Mouse (Mus musculus) urinary bladder, adult 2 months (tissue): ENCODE measurements at regions not wholly inside any gene's neighbourhood (a gene's known extent, or its start where the extent isn't known, plus 50 kb on each side); places are given as distances from the start of the nearest gene placed in this dataset.
"Not testable (repeated sequence)": the region's sequence is repeated elsewhere in the genome, so short reads cannot be mapped to it uniquely, and the experiment has no call there.

Source experiments
- DNase-seq: peaks from one replicate; pipeline ENCODE4 v3.0.0; 2022; ENCODE audit warnings: low spot score

DNA sequence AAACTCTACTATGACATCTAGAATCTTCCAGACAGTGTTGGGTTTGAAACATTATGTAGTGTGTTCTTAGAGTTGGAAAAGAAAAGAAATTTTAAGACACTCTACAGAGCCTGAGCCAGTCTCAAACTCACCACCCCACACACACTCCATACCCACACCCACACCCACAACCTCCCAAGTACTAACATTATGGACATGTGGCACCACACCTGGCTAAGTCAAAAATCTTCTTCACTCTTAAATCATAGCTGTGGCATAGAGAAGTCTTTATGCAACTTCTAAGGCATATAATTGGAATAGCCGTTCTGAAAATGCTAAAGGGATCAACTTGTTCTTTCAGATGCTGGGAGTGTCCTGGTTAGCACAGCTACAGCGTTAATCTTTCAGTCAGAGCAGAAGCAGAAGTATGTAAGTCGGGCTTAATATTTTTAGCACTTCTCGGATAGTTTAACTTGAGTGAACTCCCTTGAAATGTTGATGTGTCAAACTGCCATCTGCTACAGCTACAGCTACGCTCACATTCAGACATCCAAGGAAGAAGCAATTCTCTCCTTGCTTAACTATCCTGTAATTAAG lies 68.6 kb upstream of the Creb1 start:
- no peak for DNase-seq

DNA sequence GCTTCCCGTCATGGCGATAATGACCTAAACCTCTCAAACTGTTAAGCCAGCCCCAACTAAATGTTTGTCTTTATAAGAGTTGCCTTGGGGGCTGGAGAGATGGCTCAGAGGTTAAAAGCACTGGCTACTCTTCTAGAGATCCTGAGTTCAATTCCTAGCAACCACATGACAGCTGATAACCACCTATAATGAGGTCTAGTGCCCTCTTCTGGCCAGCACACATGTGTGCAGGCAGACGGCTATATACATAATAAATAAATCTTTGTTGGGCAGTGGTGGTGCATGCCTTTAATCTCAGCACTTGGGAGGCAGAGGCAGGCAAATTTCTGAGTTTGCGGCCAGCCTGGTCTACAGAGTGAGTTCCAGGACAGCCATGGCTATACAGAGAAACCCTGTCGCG lies 70.8 kb upstream of the Creb1 start:
- DNase-seq, result not testable (repeated sequence)

DNA sequence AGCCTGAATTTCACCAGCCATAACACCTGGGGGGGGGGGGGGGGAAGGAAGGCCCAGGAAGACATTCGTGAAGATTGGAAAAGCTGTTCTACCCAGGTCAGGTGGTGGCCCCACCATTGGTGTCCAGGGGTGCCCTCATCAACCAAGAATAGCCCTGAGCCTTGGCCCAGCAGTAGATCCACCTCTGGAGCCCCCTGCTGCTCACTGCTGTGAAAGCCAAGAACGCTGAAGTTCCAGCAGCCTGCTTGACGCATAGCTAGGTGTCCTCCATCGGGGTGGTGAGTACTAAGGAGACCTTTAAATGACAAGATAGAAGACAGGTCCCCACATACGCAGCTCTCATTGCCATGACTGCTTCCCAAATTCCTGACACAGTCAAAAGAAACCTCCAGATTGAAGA lies 74.6 kb upstream of the Creb1 start:
- no peak for DNase-seq

DNA sequence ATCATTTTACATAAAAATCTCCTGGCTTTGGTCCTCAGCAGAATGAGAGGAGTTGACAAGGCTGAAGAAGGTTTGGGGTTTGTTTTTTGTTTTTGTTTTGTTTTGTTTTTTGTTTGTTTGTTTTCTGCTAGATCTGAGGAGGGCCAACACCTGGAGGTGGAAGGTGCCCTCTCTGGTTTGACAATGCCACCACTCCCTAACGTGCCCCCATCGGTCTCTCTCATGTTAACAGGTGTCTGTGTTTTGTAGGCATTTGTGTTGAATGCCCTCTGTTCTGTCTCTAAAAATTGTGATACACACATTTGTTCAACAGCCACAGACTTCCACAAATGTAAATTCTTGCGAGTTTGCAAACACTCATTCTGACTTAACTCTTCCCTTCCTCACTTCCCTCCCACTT lies 83.3 kb upstream of the Creb1 start:
- DNase-seq, result no peak

DNA sequence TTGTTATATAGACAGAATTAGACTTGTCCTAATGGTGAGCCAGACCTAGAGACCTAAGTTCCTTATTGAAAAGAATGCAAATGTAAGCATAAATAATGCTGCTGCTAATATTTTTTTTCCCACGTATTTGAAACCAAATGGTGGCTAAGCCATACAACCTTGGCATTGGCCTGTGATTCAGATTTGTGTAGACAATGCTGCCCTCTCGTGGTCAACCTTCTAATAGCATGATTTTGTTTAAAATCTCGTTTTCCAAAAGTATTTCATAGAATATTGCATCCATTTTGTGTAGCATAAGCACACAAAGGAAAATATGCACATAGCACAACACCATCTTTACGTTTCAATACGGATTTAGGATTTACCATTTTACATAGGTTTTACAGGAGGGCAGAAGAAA lies 84.4 kb upstream of the Creb1 start:
- no peak for DNase-seq

DNA sequence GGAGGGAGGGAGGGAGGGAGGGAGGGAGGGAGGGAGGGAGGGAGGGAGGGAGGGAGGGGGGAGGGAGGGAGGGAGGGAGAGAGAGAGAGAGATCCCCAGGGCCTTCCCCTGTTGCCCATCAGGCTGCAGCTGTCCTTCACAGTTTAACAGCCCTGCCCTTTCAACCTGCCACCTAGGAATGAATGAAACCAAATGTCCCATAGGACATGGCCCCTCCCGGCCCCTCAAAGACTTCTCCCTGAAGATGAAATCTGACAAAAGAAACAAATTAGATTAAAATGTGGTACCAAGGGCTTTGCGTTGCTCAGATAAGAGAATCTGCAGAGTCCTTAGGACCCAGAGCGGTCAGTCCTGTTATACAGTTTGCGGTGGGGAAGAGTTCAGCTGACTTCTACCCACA lies 86.0 kb upstream of the Creb1 start:
- DNase-seq, result no peak

DNA sequence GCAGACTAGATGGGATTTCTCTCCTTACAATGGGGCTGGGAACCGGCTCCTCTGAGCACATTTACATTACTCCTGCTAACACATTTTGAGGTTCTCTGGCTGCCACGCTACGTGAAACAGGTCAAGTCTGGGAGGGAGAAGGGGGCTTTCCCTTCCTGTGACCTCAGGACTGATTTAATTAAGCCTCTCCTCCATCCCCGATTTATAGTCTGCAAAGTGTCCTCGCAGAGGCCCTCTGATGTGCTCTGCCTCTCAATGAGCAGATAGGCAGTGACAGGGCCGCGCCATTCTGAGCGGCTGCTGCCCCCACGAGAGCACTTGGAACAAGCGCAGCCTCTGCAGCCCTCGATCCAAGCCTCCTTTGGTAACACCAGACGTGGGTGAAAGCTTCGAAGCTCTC lies 86.5 kb upstream of the Creb1 start:
- peak; percentile 56 for DNase-seq

DNA sequence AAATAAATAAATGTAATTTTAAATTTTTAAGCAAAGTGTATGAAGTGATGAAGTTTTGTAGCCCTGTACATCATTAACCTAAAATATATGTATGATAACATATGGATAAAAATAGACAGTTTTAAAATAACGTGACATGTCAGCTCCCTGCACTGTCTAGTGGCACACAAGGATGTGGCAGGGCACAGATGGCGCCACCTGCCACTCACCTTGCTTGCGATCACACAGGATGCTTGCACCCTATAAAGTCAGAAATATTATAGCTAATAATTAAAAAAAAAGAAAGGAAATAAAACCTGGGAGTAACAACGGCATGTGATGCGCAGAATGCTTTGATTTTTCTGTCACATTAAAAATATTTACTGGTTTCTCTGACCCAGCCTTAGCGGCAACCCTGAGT lies 89.0 kb upstream of the Creb1 start:
- DNase-seq, result no peak

DNA sequence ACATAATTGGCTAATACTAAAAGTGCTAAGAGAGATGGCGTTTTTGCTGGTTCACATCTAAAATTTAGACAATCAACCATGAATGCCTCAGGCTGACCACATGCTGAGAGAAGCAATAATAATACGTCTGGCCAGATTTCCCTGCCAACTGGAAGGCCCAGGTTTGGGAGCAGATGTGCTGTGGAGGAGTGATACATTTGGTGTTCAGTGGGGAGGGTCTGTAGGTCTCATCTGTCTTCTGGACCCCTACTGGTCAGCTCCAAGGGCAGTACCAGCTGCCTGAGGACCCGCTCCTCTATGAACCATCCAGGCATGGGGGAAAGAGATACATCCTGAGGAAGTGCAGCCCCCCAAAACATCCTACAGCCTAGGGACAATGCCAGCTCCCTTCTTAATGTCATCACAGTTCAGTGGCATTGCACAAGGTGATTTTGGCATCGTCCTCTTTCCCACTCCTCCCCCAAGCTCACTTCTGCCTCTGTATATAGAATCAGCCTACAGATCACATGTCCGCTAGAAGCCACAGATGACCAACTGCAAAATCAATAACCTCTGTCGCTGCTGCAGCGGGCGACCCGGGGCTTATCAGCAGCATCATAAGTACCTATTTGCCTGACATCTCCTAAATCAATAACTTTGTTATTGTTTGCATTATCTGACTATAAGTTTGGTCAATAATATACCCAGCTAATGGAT lies 90.1 kb upstream of the Creb1 start:
- DNase-seq, result no peak

DNA sequence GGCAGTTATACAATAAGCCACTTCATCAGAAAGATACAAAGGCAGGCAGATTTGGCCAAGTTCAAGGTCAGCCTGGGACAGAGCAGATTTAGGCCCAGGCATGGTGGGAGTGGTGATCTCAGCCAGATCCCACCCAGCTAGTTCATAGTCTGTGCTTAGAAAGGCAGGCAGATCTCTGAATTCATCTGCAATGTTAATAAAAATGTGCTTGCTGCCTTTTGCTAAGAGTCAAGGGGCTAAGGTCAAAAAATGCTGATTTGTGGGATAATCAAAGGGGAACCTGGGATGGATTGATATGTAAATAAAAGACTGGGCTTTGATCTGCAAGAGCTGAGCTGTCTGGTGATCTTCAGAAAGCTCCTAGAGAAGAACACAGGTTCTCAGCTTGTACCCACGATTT lies 109.2 kb upstream of the Creb1 start:
- no peak for DNase-seq

DNA sequence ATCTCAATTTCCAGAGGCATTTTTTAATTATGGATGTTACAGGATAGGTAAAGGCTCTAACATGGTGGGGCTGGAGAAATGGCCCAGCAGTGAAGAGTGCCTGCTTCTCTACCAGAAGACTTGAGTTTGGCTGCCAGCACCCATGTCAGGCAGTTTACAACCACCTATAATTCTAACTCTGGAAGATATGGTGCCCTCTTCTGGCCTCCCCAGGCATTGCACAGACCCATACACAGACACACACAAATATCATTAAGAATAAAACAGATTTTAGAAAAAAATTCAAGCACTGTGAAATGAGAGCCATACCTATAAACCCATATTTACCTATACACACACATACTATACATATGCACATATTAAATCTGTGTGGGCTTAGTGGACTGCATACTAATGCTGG lies 113.9 kb upstream of the Creb1 start:
- DNase-seq, result no peak

DNA sequence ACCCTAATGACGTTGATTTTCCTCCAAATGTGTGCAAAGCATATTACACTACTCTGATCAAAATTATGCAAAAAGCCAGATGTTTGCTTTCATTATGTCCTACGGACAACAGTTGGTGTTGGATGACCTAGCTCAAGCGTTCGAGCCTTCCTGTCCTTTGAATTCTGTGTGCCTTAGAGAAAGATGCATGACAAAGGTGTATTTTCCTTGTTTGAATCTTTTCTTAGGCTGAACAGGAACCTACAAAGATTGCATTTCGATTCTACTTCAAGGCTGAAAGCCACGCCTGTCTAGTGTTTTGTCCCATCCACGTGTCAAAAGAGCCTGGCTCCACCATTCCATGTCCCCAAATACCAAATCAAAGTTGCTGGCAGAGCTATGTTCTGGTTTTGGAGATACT lies 116.5 kb upstream of the Creb1 start:
- no peak for DNase-seq

DNA sequence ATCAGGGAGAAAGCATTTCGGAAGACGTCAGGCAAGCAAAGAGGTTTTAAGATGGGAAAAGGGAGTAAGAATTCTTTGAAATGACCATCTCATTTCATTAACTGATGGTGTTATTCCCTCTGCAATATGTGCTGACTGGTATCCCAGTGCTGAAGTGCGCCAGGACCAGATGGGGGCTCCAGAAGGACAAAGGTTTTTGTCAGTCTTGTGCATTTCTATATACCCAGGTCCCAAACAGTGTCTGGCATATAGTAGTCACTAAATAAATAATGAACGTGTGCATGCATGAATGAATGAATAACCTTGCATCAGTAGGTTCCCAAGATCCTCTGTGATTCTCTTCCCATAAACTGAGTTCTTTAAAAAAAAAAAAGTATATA lies 119.3 kb upstream of the Creb1 start:
- no peak for DNase-seq

DNA sequence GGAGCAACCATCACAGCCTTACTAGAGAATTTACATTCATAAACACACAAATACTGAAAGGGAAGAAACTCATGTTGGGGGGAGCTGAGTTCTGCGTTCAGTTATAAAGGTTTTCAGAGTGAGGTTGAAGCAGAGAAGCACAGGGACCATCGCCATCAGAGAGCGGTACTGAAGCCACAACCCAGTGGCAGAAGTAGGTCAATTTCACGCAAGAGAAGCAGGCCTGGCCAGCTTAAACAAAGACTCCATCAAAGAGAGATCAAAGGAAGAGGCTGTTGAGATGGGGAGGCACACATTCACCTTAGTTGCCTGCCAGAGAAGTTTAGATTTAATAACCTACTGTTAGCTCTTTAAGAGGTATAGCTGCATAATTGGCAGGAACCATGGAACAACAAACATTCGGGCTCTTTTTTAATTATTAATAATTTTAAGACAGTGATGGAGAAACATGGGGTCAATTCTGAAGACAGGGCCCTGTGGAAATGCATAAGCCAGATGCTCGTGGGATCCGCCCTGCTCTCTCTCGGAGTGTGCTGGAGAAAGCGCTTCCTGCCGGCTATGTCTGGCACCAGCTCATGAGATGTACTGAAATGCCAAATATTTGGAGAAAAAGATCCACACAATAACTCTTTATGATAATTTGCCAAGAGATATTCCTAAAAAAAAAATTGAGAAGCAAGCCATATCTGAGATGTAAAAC lies 119.8 kb upstream of the Creb1 start:
- DNase-seq, result no peak

DNA sequence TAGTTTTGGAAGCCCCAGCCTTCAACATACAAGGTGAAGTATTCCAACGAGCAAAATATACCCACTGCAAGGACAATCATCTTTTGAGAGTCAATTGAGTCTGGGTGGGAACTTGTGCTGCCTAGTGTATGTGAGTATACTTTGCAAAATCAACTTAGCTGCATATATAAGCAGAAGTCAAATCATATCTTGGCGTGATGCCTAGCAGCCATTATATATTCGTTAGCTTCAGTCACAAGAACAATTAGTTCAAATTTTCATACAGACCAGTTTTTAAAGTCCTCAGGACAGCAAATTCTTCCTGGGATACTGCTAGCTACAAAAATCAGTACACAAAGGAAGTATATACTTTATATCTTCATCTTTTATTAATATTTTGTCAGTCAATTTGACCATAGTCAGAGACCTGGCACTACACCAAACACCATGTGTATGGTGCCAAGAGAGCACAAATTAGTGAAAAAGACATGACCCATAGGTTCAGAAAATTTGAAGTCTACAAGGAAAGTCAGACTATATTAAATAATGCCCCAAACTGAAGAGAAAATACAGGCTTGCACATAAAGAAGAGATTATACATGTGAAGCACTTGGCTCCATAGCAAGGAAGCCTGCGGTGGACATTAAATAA lies 120.5 kb upstream of the Creb1 start:
- no peak for DNase-seq

DNA sequence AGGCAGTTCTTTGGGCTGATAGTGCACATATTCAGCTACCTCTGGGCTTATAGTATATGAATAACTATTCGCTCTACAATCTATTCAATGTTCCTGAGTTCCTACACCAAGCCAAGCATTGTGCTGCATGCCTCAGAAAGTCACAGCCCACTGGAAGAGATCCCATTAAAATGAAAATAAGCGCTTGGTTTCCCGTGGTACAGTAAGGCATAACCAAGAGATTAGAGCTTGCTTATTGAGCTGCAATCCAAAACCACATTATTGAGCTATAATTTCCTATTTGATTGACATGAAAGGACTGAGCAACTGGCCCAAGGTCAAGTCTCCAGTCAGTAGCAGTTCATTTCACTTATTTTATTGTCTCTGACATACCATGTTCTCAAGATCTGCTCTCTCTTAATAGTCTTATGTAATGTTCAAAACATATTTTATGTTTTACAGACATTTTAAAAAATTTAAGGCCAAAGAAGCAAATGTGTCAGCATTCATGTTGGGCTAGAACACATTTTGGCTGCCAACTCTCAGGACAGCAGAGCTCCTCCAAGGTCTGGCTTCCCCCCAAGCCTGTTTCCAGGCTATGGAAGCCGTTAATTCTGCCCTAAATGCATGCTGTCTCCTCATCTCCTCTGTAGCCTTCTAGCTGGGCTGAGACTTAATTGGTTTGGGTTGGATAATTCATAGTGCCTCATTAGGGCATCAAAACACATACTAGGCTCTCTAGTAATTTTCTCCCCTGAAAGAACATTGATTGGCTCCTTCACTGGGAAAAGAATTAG lies 123.5 kb upstream of the Creb1 start:
- DNase-seq, result no peak

DNA sequence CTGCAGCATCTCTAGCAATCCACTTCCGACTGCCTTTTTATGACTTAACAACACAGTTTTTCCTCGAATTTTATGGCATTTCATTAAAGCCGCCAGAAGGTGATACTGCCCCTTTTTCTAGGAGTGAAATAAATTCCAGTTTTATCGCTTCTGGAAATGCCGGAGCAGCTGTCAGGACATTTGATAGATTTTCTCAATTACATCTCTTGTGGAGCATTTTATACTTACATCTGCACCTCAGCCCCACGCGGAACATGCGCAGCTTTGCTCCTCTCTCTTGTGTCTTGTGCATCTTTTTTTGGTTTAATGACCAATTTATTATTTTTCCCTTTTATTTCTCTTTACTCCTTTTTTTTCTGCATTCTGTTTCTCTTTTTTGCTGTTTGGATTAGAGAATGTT lies 140.9 kb upstream of the Creb1 start:
- no peak for DNase-seq

DNA sequence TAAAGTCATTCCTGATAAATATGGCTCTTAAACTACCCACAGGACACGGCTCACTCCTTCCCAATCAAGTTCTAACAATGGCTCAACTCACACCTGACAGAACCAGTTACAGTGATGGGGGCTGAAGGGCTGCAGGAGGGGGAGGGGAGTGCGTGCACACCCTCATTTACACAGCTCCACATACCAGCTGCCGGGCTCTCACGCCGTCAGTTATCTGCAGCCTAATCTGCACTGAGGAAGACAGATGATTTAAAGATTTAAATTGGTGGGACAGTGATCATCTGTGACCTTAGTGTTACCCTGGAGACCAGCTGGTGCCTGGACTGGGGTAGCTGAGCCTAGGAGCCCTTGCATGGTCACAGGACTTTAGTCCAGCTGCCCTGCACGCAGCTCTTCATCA lies 151.2 kb upstream of the Creb1 start:
- no peak for DNase-seq

DNA sequence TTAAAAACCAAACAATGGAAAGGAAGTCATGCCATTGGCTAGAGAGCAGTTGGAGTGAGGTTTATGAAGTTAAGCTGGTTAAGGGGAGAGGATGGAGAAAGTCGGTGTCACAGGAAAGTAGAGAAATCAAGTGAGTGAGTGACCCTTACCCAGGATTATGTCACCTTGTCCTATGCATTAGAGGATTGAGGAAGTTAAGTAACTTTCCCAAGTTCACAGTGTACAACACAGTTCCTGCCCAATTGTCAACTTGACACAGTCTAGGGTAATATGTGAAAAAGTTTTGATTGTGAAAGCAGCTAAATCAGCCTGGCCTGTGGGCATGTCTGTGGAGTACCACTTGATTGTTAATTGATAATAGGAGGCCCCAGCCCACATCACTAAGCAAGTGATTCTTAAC lies 156.0 kb upstream of the Creb1 start:
- DNase-seq, result not testable (repeated sequence)

DNA sequence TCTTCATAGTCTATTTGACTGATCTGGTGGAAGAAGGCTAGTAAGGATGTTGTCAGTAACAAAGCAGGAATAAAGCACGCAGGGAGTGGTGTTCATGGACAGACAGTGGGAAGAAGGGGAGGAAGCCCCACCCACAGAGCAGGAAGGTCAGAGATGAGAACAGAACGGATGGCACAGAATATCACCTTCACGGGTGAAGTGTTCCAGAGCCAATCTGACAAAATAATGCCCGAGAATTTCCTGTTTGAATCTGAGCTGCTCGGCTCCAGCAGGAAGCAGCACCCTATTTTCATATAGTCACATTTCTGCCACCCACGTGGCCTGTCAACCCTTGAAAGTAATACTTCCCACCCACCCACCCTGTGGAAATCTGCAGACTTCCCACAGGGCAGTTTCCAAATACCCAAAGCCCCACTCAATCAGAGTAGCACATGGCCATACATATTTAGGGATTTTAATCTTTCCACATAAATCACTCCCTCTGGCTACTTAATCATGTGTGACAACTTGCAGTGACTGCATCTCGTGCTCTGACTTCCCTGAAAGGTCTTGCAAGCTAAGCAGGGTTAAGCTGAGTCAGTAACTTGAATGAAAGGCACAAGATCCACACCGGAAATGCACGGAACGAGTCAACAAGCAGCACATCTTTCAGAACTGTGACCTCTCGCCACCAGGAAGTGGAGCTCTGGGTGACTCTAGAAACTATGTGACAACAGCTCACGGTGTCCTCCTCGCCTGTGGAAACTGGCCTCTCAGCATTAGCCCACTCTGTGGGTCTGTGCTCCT lies 158.0 kb upstream of the Creb1 start:
- no peak for DNase-seq

DNA sequence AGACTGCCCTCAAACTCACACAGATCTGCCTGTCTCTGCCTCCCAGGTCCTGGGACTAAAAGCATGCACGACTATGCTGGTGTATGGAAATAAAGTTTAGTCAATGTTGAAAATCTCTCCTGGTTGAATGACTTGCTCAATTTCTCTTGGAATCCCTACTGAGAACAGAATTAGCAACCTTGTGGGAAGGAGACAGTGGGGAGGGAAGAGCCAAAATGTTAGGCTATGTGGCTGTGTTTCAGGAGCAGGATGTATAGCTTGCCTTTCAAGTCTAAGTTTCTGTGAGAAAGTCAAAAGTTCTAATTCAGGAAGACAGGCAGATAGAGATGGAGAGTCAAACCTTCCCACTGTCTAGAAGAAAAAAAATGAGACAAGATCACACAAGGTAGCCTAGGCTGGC lies 168.3 kb upstream of the Creb1 start:
- DNase-seq, result no peak
